Mouse (Mus musculus) olfactory bulb, adult 2 months (tissue): ENCODE data around the gene Cox15. TPM values are rescaled to one million over a fixed set of nuclear protein-coding genes. Genes with fewer than 3 reads are reported as not detected.
A peak's percentile ranks its signal among the peaks of the same experiment; 100 is the strongest.

Source experiments
- H3K27ac ChIP-seq: fragments of 200-500 bp; 2 replicates; pipeline ENCODE4 v1.5.1; 2012; ENCODE audit warnings: low read depth, low read length; ENCODE audit not compliant: insufficient read depth
- H3K4me1 ChIP-seq: fragments of 200-500 bp; 2 replicates; pipeline ENCODE4 v1.6.1; 2012; ENCODE audit warnings: low read length; ENCODE audit not compliant: control insufficient read depth, insufficient read depth
- H3K4me3 ChIP-seq: fragments of 200-500 bp; 2 replicates; pipeline ENCODE4 v1.5.1; 2012; ENCODE audit warnings: mild to moderate bottlenecking, low read depth, low read length, moderate library complexity; ENCODE audit not compliant: insufficient read depth
- CTCF ChIP-seq: fragments of 200-500 bp; IDR thresholded peaks from 2 replicates; pipeline ENCODE4 v1.5.1; 2012; ENCODE audit warnings: low read depth, mild to moderate bottlenecking, low read length, moderate library complexity; ENCODE audit not compliant: insufficient read depth
- POLR2A ChIP-seq: fragments of 200-500 bp; IDR thresholded peaks from 2 replicates; pipeline ENCODE4 v1.6.1; 2012; ENCODE audit warnings: mild to moderate bottlenecking, low read depth, low read length, moderate library complexity; ENCODE audit not compliant: insufficient read depth
- WGBS: fragments of 180-500 bp; shearing (Covaris S2); methylation state at CpG from one replicate; pipeline ENCODE4 v1.1.7; 2018; 5-methylcytosine and 5-hydroxymethylcytosine counted together
- polyA plus RNA-seq: library from polyadenylated mRNA; stranded (reverse); fragments of >200 nt; gene quantifications from 2 replicates; pipeline ENCODE4 v1.2.4, GENCODE M21; 2012; ENCODE audit warnings: low replicate concordance; ENCODE audit not compliant: missing spikeins, insufficient read depth, insufficient read length

Gene Cox15
- polyA plus RNA-seq, 1 experiment, result not detected

GRCm38 (mm10) chr19:43767549-43768322, 14.9 kb upstream of the Cox15 start:
- TF ChIP-seq CTCF (no peak), POLR2A (no peak)
- no peaks in the 10 kb centered on the region for H3K4me1 ChIP-seq
- H3K27ac ChIP-seq, result no peak overlapping the region
- no peak overlapping the region for H3K4me3 ChIP-seq
- 90% methylated on average over 9 of the region's 9 CpGs for WGBS

- Histone ChIP-seq H3K27ac (no peak overlapping the region), H3K4me3 (no peak overlapping the region), H3K4me1 (no peaks in the 10 kb centered on the region)
- 92% methylated on average over 5 of the region's 5 CpGs for WGBS
- no peak for TF ChIP-seq CTCF
- TF ChIP-seq POLR2A, result no peak
Observed at GRCm38 (mm10) chr19:43766451-43766850, 13.7 kb upstream of the Cox15 start.

GRCm38 (mm10) chr19:43762410-43762809, 9.6 kb upstream of the Cox15 start:
- Histone ChIP-seq H3K4me1 (no peaks in the 10 kb centered on the region), H3K27ac (no peak overlapping the region), H3K4me3 (no peak overlapping the region)
- 81% methylated on average over 2 of the region's 2 CpGs for WGBS
- no peak for TF ChIP-seq POLR2A
- no peak for TF ChIP-seq CTCF

GRCm38 (mm10) chr19:43761543-43762256, 8.9 kb upstream of the Cox15 start:
- TF ChIP-seq POLR2A, result no peak
- Histone ChIP-seq H3K4me1 (no peaks in the 10 kb centered on the region), H3K4me3 (no peak overlapping the region), H3K27ac (no peak overlapping the region)

- no peak overlapping the region for H3K4me3 ChIP-seq
- 13% methylated on average over 6 of the region's 6 CpGs for WGBS
- H3K4me1 ChIP-seq, result no peaks in the 10 kb centered on the region
- no peak for TF ChIP-seq POLR2A
- TF ChIP-seq CTCF, result no peak
- no peak overlapping the region for H3K27ac ChIP-seq
Observed at GRCm38 (mm10) chr19:43760504-43760903, 7.7 kb upstream of the Cox15 start.

- Histone ChIP-seq H3K4me1 (peaks cover 5% of the 10 kb centered on the region), H3K4me3 (no peak overlapping the region), H3K27ac (no peak overlapping the region)
- WGBS, result 81% methylated on average over 2 of the region's 2 CpGs
- TF ChIP-seq POLR2A (no peak), CTCF (no peak)
Observed at GRCm38 (mm10) chr19:43754872-43755271, 2.1 kb upstream of the Cox15 start.

- H3K4me3 ChIP-seq, result no peak overlapping the region
- 63% methylated on average over 2 of the region's 2 CpGs for WGBS
- TF ChIP-seq POLR2A (no peak), CTCF (no peak)
- H3K27ac ChIP-seq, result no peak overlapping the region
- H3K4me1 ChIP-seq, result peaks cover 5% of the 10 kb centered on the region
Observed at GRCm38 (mm10) chr19:43754237-43754636, 1.4 kb upstream of the Cox15 start.

GRCm38 (mm10) chr19:43753226-43753835, 531 bp upstream of the Cox15 start:
- no peak; the same call in 1 of the 2 replicates for TF ChIP-seq POLR2A
- TF ChIP-seq CTCF, result peak; percentile 74
- Histone ChIP-seq H3K4me3 (peak overlapping the region; percentile 86), H3K4me1 (peaks cover 5% of the 10 kb centered on the region), H3K27ac (peak overlapping the region; percentile 74)
- WGBS, result 1% methylated on average over 23 of the region's 24 CpGs

- 96% methylated on average over 2 of the region's 2 CpGs for WGBS
- no peak for TF ChIP-seq POLR2A
- TF ChIP-seq CTCF, result no peak
- H3K27ac ChIP-seq, result no peak overlapping the region
- H3K4me1 ChIP-seq, result peaks cover 5% of the 10 kb centered on the region
- H3K4me3 ChIP-seq, result no peak overlapping the region
Observed at GRCm38 (mm10) chr19:43750008-43750407, 2.8 kb downstream of the Cox15 start.

- TF ChIP-seq POLR2A, result no peak
- no peak for TF ChIP-seq CTCF
- H3K27ac ChIP-seq, result no peak overlapping the region
- 94% methylated on average over 4 of the region's 4 CpGs for WGBS
- peaks cover 5% of the 10 kb centered on the region for H3K4me1 ChIP-seq
- no peak overlapping the region for H3K4me3 ChIP-seq
Observed at GRCm38 (mm10) chr19:43747877-43748276, 4.9 kb downstream of the Cox15 start.
